Mouse (Mus musculus): ENCODE measurements around the gene S100a2. TPM values are rescaled to one million over a fixed set of nuclear protein-coding genes. Genes with fewer than 3 reads are reported as not detected.

Gene S100a2
- not detected in 2 replicates for polyA plus RNA-seq (2016; fragmentation: Nextera tagmentation; extraction: Ambion mirVana)

GRCm38 (mm10) chr3:90589947-90590346, at the start of gene S100a2:
S100a2 (plus strand) TSS chr3:90590247.
- H3K4me2 ChIP-seq (replicated peaks): no peak within 1 kb of the TSS
- 77% methylated on average over 8 of the region's 8 CpGs for WGBS
- no peaks in the 10 kb centered on the region for H3K9me3 ChIP-seq
- no peaks in the 10 kb centered on the region for H3K27me3 ChIP-seq
- H3K4me1 ChIP-seq: no peaks in the 10 kb centered on the region
- no peak within 1 kb of the TSS for H3K4me3 ChIP-seq
- H3K9ac ChIP-seq (replicated peaks): no peak within 1 kb of the TSS
- no peak for ATAC-seq (ENCODE audit: low FRiP score, low read depth)
- no peak within 1 kb of the TSS for H3K27ac ChIP-seq (replicated peaks)
- H3K36me3 ChIP-seq: no peaks in the 10 kb centered on the region

- Histone ChIP-seq H3K9me3 (no peaks in the 10 kb centered on the region), H3K27me3 (peaks cover 5% of the 10 kb centered on the region; the same call in 1 of the 2 replicates), H3K4me2 (replicated peaks) (peak overlapping the region; percentile 21; the same call in 1 of the 2 replicates)
These were observed 49.1 kb upstream of the S100a2 start for GRCm38 (mm10) chr3:90540904-90541303.

GRCm38 (mm10) chr3:90549676-90550420, 40.2 kb upstream of the S100a2 start:
- 66% methylated on average over 5 of the region's 5 CpGs for WGBS
- ATAC-seq (ENCODE audit: low FRiP score, low read depth): no peak

More at GRCm38 (mm10) chr3:90540904-90541303, 49.1 kb upstream of the S100a2 start:
- Histone ChIP-seq H3K27ac (replicated peaks) (no peak overlapping the region), H3K9ac (replicated peaks) (peak overlapping the region; percentile 44; the same call in 1 of the 2 replicates), H3K4me3 (no peak overlapping the region), H3K4me1 (peaks cover 11% of the 10 kb centered on the region), H3K36me3 (no peaks in the 10 kb centered on the region)
- peak; percentile 69 for ATAC-seq (ENCODE audit: low FRiP score, low read depth)
- WGBS: 31% methylated on average over 4 of the region's 4 CpGs

GRCm38 (mm10) chr3:90550421-90550790, 39.6 kb upstream of the S100a2 start:
- ATAC-seq (ENCODE audit: low FRiP score, low read depth): no peak
- Histone ChIP-seq H3K27me3 (no peaks in the 10 kb centered on the region), H3K4me2 (replicated peaks) (no peak overlapping the region), H3K9ac (replicated peaks) (no peak overlapping the region), H3K36me3 (no peaks in the 10 kb centered on the region), H3K4me3 (no peak overlapping the region), H3K4me1 (no peaks in the 10 kb centered on the region), H3K9me3 (no peaks in the 10 kb centered on the region), H3K27ac (replicated peaks) (no peak overlapping the region)
- 95% methylated on average over 2 of the region's 2 CpGs for WGBS

More at GRCm38 (mm10) chr3:90549676-90550420, 40.2 kb upstream of the S100a2 start:
- Histone ChIP-seq H3K9me3 (no peaks in the 10 kb centered on the region), H3K4me2 (replicated peaks) (no peak overlapping the region), H3K27me3 (no peaks in the 10 kb centered on the region), H3K27ac (replicated peaks) (no peak overlapping the region), H3K36me3 (no peaks in the 10 kb centered on the region), H3K4me3 (no peak overlapping the region), H3K9ac (replicated peaks) (no peak overlapping the region), H3K4me1 (no peaks in the 10 kb centered on the region)

GRCm38 (mm10) chr3:90552231-90552630, 37.8 kb upstream of the S100a2 start:
- H3K27me3 ChIP-seq: no peaks in the 10 kb centered on the region
- no peak overlapping the region for H3K4me2 ChIP-seq (replicated peaks)
- WGBS: 96% methylated on average over 2 of the region's 2 CpGs
- H3K9me3 ChIP-seq: no peaks in the 10 kb centered on the region
- H3K4me1 ChIP-seq: peaks cover 4% of the 10 kb centered on the region; the same call in 1 of the 2 replicates
- no peak for ATAC-seq (ENCODE audit: low FRiP score, low read depth)
- H3K36me3 ChIP-seq: no peaks in the 10 kb centered on the region
- H3K9ac ChIP-seq (replicated peaks): no peak overlapping the region
- H3K27ac ChIP-seq (replicated peaks): no peak overlapping the region
- no peak overlapping the region for H3K4me3 ChIP-seq

GRCm38 (mm10) chr3:90555954-90556353, 34.1 kb upstream of the S100a2 start:
- H3K36me3 ChIP-seq: no peaks in the 10 kb centered on the region
- WGBS: 32% methylated on average over 5 of the region's 5 CpGs
- peaks cover 4% of the 10 kb centered on the region; the same call in 1 of the 2 replicates for H3K4me1 ChIP-seq

GRCm38 (mm10) chr3:90560008-90560628, 29.9 kb upstream of the S100a2 start, which contains the start of gene S100a3:
S100a3 (plus strand) TSS chr3:90560578.
- Histone ChIP-seq H3K4me1 (peaks cover 4% of the 10 kb centered on the region; the same call in 1 of the 2 replicates), H3K36me3 (no peaks in the 10 kb centered on the region), H3K4me2 (replicated peaks) (no peak within 1 kb of the TSS), H3K27ac (replicated peaks) (no peak within 1 kb of the TSS), H3K4me3 (no peak within 1 kb of the TSS), H3K9ac (replicated peaks) (no peak within 1 kb of the TSS), H3K9me3 (no peaks in the 10 kb centered on the region), H3K27me3 (no peaks in the 10 kb centered on the region)
- no peak for ATAC-seq (ENCODE audit: low FRiP score, low read depth)
- WGBS: 85% methylated on average over 6 of the region's 6 CpGs

More at GRCm38 (mm10) chr3:90555954-90556353, 34.1 kb upstream of the S100a2 start:
- 0 out of 2 replicates have a peak overlapping the region, but pooled peaks have one; percentile 12 for H3K27ac ChIP-seq (replicated peaks)
- H3K9me3 ChIP-seq: no peaks in the 10 kb centered on the region
- no peak overlapping the region for H3K4me3 ChIP-seq
- no peak overlapping the region for H3K9ac ChIP-seq (replicated peaks)
- H3K4me2 ChIP-seq (replicated peaks): no peak overlapping the region
- ATAC-seq (ENCODE audit: low FRiP score, low read depth): peak; percentile 63
- H3K27me3 ChIP-seq: no peaks in the 10 kb centered on the region

GRCm38 (mm10) chr3:90574691-90575090, 15.4 kb upstream of the S100a2 start:
- 90% methylated on average over 5 of the region's 5 CpGs for WGBS
- ATAC-seq (ENCODE audit: low FRiP score, low read depth): no peak
- no peak overlapping the region for H3K9ac ChIP-seq (replicated peaks)
- H3K36me3 ChIP-seq: no peaks in the 10 kb centered on the region
- no peak overlapping the region for H3K27ac ChIP-seq (replicated peaks)
- no peaks in the 10 kb centered on the region for H3K27me3 ChIP-seq
- no peaks in the 10 kb centered on the region for H3K4me1 ChIP-seq
- H3K9me3 ChIP-seq: no peaks in the 10 kb centered on the region
- H3K4me3 ChIP-seq: no peak overlapping the region
- H3K4me2 ChIP-seq (replicated peaks): no peak overlapping the region

- H3K27me3 ChIP-seq: no peaks in the 10 kb centered on the region
- no peaks in the 10 kb centered on the region for H3K36me3 ChIP-seq
- H3K9ac ChIP-seq (replicated peaks): no peak overlapping the region
- H3K4me2 ChIP-seq (replicated peaks): no peak overlapping the region
- no peaks in the 10 kb centered on the region for H3K4me1 ChIP-seq
- 84% methylated on average over 3 of the region's 3 CpGs for WGBS
- no peak for ATAC-seq (ENCODE audit: low FRiP score, low read depth)
- H3K27ac ChIP-seq (replicated peaks): no peak overlapping the region
- H3K4me3 ChIP-seq: no peak overlapping the region
- no peaks in the 10 kb centered on the region for H3K9me3 ChIP-seq
These were observed 14.7 kb upstream of the S100a2 start for GRCm38 (mm10) chr3:90575320-90575719.

GRCm38 (mm10) chr3:90576351-90577001, 13.6 kb upstream of the S100a2 start:
- Histone ChIP-seq H3K36me3 (no peaks in the 10 kb centered on the region), H3K9me3 (no peaks in the 10 kb centered on the region), H3K9ac (replicated peaks) (no peak overlapping the region), H3K27ac (replicated peaks) (no peak overlapping the region), H3K27me3 (no peaks in the 10 kb centered on the region), H3K4me3 (no peak overlapping the region), H3K4me1 (no peaks in the 10 kb centered on the region), H3K4me2 (replicated peaks) (no peak overlapping the region)
- ATAC-seq (ENCODE audit: low FRiP score, low read depth): no peak
- WGBS: 74% methylated on average over 10 of the region's 10 CpGs

- no peak overlapping the region for H3K4me3 ChIP-seq
- H3K4me2 ChIP-seq (replicated peaks): no peak overlapping the region
- 82% methylated on average over 7 of the region's 7 CpGs for WGBS
- no peaks in the 10 kb centered on the region for H3K9me3 ChIP-seq
- no peak for ATAC-seq (ENCODE audit: low FRiP score, low read depth)
- H3K27me3 ChIP-seq: no peaks in the 10 kb centered on the region
- H3K4me1 ChIP-seq: no peaks in the 10 kb centered on the region
- no peaks in the 10 kb centered on the region for H3K36me3 ChIP-seq
- no peak overlapping the region for H3K9ac ChIP-seq (replicated peaks)
- H3K27ac ChIP-seq (replicated peaks): no peak overlapping the region
These were observed 10.6 kb upstream of the S100a2 start for GRCm38 (mm10) chr3:90579433-90579832.

GRCm38 (mm10) chr3:90581141-90581540, 8.9 kb upstream of the S100a2 start:
- Histone ChIP-seq H3K4me3 (no peak overlapping the region), H3K9me3 (no peaks in the 10 kb centered on the region), H3K27me3 (no peaks in the 10 kb centered on the region), H3K4me2 (replicated peaks) (no peak overlapping the region), H3K36me3 (no peaks in the 10 kb centered on the region), H3K4me1 (no peaks in the 10 kb centered on the region), H3K9ac (replicated peaks) (no peak overlapping the region), H3K27ac (replicated peaks) (no peak overlapping the region)
- 93% methylated on average over 5 of the region's 5 CpGs for WGBS
- ATAC-seq (ENCODE audit: low FRiP score, low read depth): no peak

Measured in midbrain, embryonic 12.5 days (tissue).